Mouse (Mus musculus) layer of hippocampus, adult 18-20 months (tissue): Measurements from ENCODE around the gene F9. TPM values are rescaled to one million over a fixed set of nuclear protein-coding genes. Genes with fewer than 3 reads are reported as not detected.
"Not testable (repeated sequence)": the region's sequence is repeated elsewhere in the genome, so short reads cannot be mapped to it uniquely, and the experiment has no call there.

Experiments
- DNase-seq, 2 experiments: peaks; one replicate each; pipeline ENCODE4 v3.0.0; 2022; ENCODE audit warnings: low spot score in 2 of 2
- long read RNA-seq: library from polyadenylated mRNA; stranded (forward); transcript quantifications from one replicate; pipeline ENCODE4 v2.0.0, GENCODE M21; 2021
- total RNA-seq, 2 experiments: library from RNA; stranded (reverse); gene quantifications; 2 replicates each; pipeline ENCODE4 v1.2.3; 2021

F9 gene
- under 1 TPM in 1 of 2 experiments, not detected in 1; 0.30 TPM for total RNA-seq
- long read RNA-seq, partial matches to known transcripts, result 0 of 1 reads
- long read RNA-seq, other reads (novel, unspliced or antisense), result 0 of 1 reads

DNA sequence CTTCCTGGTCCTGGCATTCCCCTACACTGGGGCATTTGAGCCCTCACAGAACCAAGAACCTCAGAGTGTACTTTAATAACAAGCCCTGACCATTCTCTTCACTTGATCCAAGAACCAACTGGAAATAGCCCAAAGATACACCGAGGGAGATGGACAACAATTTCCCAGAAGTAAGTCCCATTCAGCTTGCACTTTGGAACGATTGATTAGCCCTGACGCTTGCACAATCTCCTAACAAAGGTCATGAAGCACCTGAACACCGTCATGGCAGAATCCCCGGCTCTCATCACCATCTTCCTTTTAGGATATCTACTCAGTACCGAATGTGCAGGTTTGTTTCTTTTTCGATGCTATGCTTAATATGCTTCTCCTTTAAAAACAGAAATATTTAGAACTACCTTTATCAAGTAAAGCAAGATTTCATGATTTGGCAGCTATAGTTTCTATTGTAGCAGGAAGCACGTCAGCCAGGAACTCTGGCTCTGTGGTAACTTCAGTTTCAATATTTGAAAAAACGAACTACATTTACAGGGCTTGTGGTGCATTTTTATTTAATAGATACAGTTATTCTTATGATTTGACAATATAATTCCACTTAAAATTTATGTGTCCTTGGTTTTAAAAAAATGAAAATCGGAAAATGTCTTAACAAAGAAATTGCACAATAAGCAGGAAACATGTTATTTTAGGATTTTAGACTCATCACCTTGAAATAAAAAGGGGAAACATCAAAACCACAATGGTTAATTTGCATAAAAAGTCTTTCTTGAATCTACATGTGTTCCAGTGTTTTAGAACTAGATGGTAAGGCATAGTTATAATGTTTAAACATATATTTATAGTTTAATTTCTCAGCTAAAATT is at the start of gene F9:
Gene F9, plus strand, starts transcription at position 244 of the 863 bp plus-strand sequence.
- DNase-seq, result no peak

- not testable (repeated sequence) for DNase-seq
Measured at GRCm38 (mm10) chrX:59969767-59970166, 29.5 kb upstream of the F9 start.

- no peak for DNase-seq
Measured at GRCm38 (mm10) chrX:60000084-60000443, 800 bp downstream of the F9 start.

GRCm38 (mm10) chrX:60001461-60001860 is 2.2 kb downstream of the F9 start:
- no peak for DNase-seq

DNA sequence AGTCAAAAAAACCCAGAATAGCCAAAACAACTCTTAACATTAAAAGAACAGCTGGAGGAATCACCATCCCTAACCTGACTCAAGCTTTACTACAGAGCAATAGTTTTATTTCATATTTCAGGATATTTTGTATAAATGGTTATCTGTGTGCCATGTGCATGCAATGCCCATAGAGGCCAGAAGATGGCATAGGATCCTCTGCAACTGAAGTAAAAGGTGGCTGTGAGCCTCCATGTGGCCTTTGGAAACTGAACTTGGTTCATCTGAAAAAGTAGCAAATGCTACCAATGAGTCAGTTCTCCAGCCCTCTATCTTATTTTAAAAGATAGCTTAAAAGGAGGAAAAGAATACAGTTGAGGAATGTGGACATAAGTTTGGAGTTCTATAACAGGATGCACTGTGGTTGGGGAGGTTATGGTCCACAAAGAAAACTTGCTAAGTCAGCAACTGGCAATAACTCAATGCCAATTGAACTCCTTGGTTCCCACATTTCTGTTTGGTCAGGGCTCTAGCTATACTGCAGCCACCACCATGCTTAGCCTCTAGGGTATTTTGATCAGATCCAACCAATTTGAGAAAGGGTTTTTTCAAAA is 13.9 kb downstream of the F9 start:
- DNase-seq, result peak in 1 of 2 experiments; percentile 48

DNA sequence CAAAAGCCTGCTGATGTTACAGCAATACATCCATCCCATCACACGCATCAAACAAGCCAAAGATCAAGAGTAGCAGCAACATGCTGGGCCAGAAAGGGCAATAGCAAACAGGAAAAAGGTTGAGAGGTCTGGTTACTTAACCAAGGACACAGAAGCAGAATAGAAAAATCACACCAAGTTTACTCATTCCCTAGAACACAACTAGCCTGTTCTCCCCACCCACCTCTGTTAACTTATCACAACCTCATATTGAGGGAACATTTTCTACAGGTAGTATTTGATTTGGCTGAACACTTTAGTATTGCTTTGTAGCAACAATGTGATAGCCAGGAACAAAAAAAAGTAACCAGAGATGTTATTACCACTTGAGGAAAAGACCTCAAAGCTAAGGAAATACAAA is 15.3 kb downstream of the F9 start:
- DNase-seq, result no peak

DNA sequence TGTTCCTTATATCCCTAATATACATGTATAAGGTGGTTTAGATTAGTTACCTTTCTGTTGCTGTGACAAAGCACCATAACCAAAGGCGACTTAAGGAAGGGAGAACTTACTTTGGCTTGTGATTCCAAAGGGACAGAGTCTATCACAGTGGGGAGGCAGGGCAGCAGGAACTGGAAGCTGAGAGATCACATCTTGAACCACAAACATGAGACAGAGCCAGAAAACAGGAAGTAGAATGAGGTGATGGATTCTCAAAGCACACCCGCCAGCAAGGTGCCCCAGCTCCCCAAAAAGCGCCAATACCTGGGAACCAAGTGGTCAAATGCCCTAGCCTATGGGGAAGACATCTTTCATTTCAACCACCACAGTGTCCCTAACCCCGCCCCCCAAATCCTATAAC is 21.7 kb downstream of the F9 start:
- no peak for DNase-seq

GRCm38 (mm10) chrX:60021595-60021994 is 22.3 kb downstream of the F9 start:
- no peak for DNase-seq

DNA sequence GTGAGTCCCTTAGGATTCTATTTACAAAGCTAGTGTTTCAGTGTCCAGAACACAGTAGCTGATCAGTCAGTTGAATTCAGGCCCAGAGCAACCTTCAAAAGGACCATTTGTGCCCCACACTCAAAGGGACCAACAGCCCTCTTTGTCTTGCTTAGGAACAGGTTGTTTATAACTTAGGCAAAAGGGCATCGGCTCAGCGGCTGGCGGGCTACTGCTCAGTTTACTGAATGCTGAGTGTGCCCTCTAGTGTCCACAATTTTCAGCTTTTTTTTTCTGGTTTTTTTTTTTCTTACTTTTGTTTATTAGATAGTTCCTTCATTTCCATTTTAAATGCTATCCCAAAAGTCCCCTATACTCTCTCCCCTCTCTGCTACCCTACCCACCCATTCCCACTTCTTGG is 27.4 kb downstream of the F9 start:
- peak in 1 of 2 experiments; percentile 39 for DNase-seq

GRCm38 (mm10) chrX:60054745-60055144 is 55.5 kb downstream of the F9 start:
- no peak for DNase-seq

DNA sequence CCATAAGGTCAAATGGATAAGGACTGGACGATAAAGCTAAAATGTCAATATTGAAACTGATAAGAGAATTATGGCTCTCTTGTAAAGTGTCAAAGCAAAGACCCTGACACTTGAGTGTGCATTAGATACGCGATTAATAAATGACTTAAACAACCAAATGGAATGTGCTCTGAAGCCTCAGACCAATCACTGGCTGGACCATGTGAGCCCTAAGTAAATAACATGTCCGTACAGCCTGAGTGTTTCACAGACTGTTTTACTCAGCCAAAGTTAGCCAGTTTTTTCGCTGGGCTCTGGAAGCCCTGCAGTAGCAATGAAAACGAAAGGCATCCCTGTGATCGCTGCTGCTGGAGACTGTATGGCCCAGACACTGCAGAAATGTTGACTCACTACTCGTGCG is 55.9 kb downstream of the F9 start:
- no peak for DNase-seq

DNA sequence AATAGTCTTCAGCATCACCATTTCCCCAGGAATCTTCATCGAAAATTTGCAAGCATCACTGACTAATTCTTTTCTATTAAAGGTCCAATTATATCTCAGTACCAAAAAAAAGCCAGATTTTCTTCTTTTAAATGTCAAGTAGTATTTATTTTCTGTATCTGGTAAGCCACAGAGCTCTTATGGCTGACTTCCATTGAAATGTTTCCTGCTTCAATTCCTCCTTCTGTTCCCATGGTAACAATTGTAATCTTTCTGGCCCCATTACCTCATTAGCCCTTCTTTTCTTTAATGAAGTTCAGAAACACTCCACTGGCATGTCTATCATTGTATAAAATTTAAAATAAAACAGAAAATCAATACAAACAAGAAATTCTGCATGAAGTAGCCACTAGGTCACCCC is 76.1 kb downstream of the F9 start:
- DNase-seq, result no peak

Other genes starting within 250 kb of the F9 start
- gene Mcf2, start 179.6 kb downstream of the F9 start, total RNA-seq, result 1 to 10 TPM; 3.2 to 4.0 TPM